Mouse (Mus musculus): Measurements from ENCODE around the gene Chml.

Gene Chml

GRCm38 (mm10) chr1:175692246-175692996 lies at the start of gene Chml, which contains the start of gene Opn3:
Gene Chml (minus strand): TSS chr1:175692901.
Gene Opn3 (minus strand): TSS chr1:175692776.
- DNase-seq (ENCODE audit: low spot score in 2 of 2) = peak; percentile 99 to 100

- no peak for DNase-seq (ENCODE audit: low spot score in 2 of 2)
These were observed 33.1 kb upstream of the Chml start for GRCm38 (mm10) chr1:175725771-175726170.

- DNase-seq (ENCODE audit: low spot score in 2 of 2) = no peak
These were observed 24.1 kb upstream of the Chml start for GRCm38 (mm10) chr1:175716832-175717231.

GRCm38 (mm10) chr1:175712338-175712909 lies 19.7 kb upstream of the Chml start:
- no peak for DNase-seq (ENCODE audit: low spot score in 2 of 2)

GRCm38 (mm10) chr1:175708013-175708412 lies 15.3 kb upstream of the Chml start:
- no peak for DNase-seq (ENCODE audit: low spot score in 2 of 2)

- DNase-seq (ENCODE audit: low spot score in 2 of 2) = no peak
These were observed 14.9 kb upstream of the Chml start for GRCm38 (mm10) chr1:175707599-175707998.

GRCm38 (mm10) chr1:175701145-175701544 lies 8.4 kb upstream of the Chml start:
- DNase-seq (ENCODE audit: low spot score in 2 of 2) = no peak

- no peak for DNase-seq (ENCODE audit: low spot score in 2 of 2)
These were observed 7.1 kb upstream of the Chml start for GRCm38 (mm10) chr1:175699796-175700195.

GRCm38 (mm10) chr1:175699375-175699774 lies 6.7 kb upstream of the Chml start:
- no peak for DNase-seq (ENCODE audit: low spot score in 2 of 2)

- DNase-seq (ENCODE audit: low spot score in 2 of 2) = no peak
These were observed 5.6 kb upstream of the Chml start, which contains the start of gene Wdr64 for GRCm38 (mm10) chr1:175698293-175698692. Gene Wdr64 (plus strand): TSS chr1:175698593.

GRCm38 (mm10) chr1:175693429-175693960 lies 794 bp upstream of the Chml start:
- peak in 1 of 2 experiments; percentile 8 for DNase-seq (ENCODE audit: low spot score in 2 of 2)

GRCm38 (mm10) chr1:175692997-175693361 lies 278 bp upstream of the Chml start:
- no peak for DNase-seq (ENCODE audit: low spot score in 2 of 2)

- DNase-seq (ENCODE audit: low spot score in 2 of 2) = no peak
These were observed 935 bp downstream of the Chml start for GRCm38 (mm10) chr1:175691686-175692245.

- DNase-seq (ENCODE audit: low spot score in 2 of 2) = no peak
These were observed 11.7 kb downstream of the Chml start for GRCm38 (mm10) chr1:175680995-175681394.

- no peak for DNase-seq (ENCODE audit: low spot score in 2 of 2)
These were observed 15.2 kb downstream of the Chml start for GRCm38 (mm10) chr1:175677459-175677858.

- DNase-seq (ENCODE audit: low spot score in 2 of 2) = no peak
These were observed 17.6 kb downstream of the Chml start for GRCm38 (mm10) chr1:175675116-175675515.

- DNase-seq (ENCODE audit: low spot score in 2 of 2) = no peak
These were observed 19.0 kb downstream of the Chml start for GRCm38 (mm10) chr1:175673563-175674325.

- DNase-seq (ENCODE audit: low spot score in 2 of 2) = no peak
These were observed 21.1 kb downstream of the Chml start for GRCm38 (mm10) chr1:175671626-175672025.

- DNase-seq (ENCODE audit: low spot score in 2 of 2) = no peak
These were observed 22.7 kb downstream of the Chml start for GRCm38 (mm10) chr1:175670042-175670441.

- DNase-seq (ENCODE audit: low spot score in 2 of 2) = no peak
These were observed 23.2 kb downstream of the Chml start for GRCm38 (mm10) chr1:175669456-175669855.

GRCm38 (mm10) chr1:175668666-175669405 lies 23.9 kb downstream of the Chml start:
- DNase-seq (ENCODE audit: low spot score in 2 of 2) = peak in 1 of 2 experiments; percentile 35

Data from natural killer cell, adult 2 months (primary cell).